Mouse (Mus musculus): ENCODE results near the gene Sp1. TPM values are rescaled to one million over a fixed set of nuclear protein-coding genes. Genes with fewer than 3 reads are reported as not detected.

Sp1 gene
- 10 to 100 TPM; 23.1 to 26.4 TPM for total RNA-seq (2021)

- DNase-seq (ENCODE audit: extremely low spot score in 1 of 2, low spot score in 2 of 2) = peak; percentile 98 to 100
- intact Hi-C loops (cut with DNase I) = no loop called here
Measured at GRCm38 (mm10) chr15:102405489-102406195, at the start of gene Sp1. TSS of gene Sp1 (plus strand) at chr15:102406143.

- DNase-seq (ENCODE audit: extremely low spot score in 1 of 2, low spot score in 2 of 2) = no peak
- intact Hi-C loops (cut with DNase I) = no loop called here
Measured at GRCm38 (mm10) chr15:102356501-102357325, 49.2 kb upstream of the Sp1 start.

GRCm38 (mm10) chr15:102358126-102358525 is 47.8 kb upstream of the Sp1 start:
- intact Hi-C loops (cut with DNase I) = no loop called here
- DNase-seq (ENCODE audit: extremely low spot score in 1 of 2, low spot score in 2 of 2) = no peak

- no peak for DNase-seq (ENCODE audit: extremely low spot score in 1 of 2, low spot score in 2 of 2)
- intact Hi-C loops (cut with DNase I) = no loop called here
Measured at GRCm38 (mm10) chr15:102358834-102359233, 47.1 kb upstream of the Sp1 start.

GRCm38 (mm10) chr15:102362648-102363047 is 43.3 kb upstream of the Sp1 start:
- peak in 1 of 2 experiments; percentile 73 for DNase-seq (ENCODE audit: extremely low spot score in 1 of 2, low spot score in 2 of 2)
- intact Hi-C loops (cut with DNase I) = no loop called here

- intact Hi-C loops (cut with DNase I) = no loop called here
- no peak for DNase-seq (ENCODE audit: extremely low spot score in 1 of 2, low spot score in 2 of 2)
Measured at GRCm38 (mm10) chr15:102364678-102365077, 41.3 kb upstream of the Sp1 start.

GRCm38 (mm10) chr15:102366238-102366637 is 39.7 kb upstream of the Sp1 start:
- intact Hi-C loops (cut with DNase I) = no loop called here
- no peak for DNase-seq (ENCODE audit: extremely low spot score in 1 of 2, low spot score in 2 of 2)

GRCm38 (mm10) chr15:102366733-102367344 is 39.1 kb upstream of the Sp1 start, which contains the start of gene Sp7:
TSS of gene Sp7 (minus strand) at chr15:102367182.
- intact Hi-C loops (cut with DNase I) = no loop called here
- no peak for DNase-seq (ENCODE audit: extremely low spot score in 1 of 2, low spot score in 2 of 2)

- peak in 1 of 2 experiments; percentile 44 for DNase-seq (ENCODE audit: extremely low spot score in 1 of 2, low spot score in 2 of 2)
- intact Hi-C loops (cut with DNase I) = no loop called here
Measured at GRCm38 (mm10) chr15:102369972-102370371, 36.0 kb upstream of the Sp1 start.

GRCm38 (mm10) chr15:102370727-102371126 is 35.2 kb upstream of the Sp1 start:
- DNase-seq (ENCODE audit: extremely low spot score in 1 of 2, low spot score in 2 of 2) = no peak
- intact Hi-C loops (cut with DNase I) = no loop called here

- intact Hi-C loops (cut with DNase I) = no loop called here
- DNase-seq (ENCODE audit: extremely low spot score in 1 of 2, low spot score in 2 of 2) = peak in 1 of 2 experiments; percentile 66
Measured at GRCm38 (mm10) chr15:102376453-102377162, 29.3 kb upstream of the Sp1 start.

- peak; percentile 45 to 91 for DNase-seq (ENCODE audit: extremely low spot score in 1 of 2, low spot score in 2 of 2)
- intact Hi-C loops (cut with DNase I) = no loop called here
Measured at GRCm38 (mm10) chr15:102377163-102377543, 28.8 kb upstream of the Sp1 start.

GRCm38 (mm10) chr15:102377810-102378262 is 28.1 kb upstream of the Sp1 start:
- intact Hi-C loops (cut with DNase I) = no loop called here
- DNase-seq (ENCODE audit: extremely low spot score in 1 of 2, low spot score in 2 of 2) = peak in 1 of 2 experiments; percentile 86

- DNase-seq (ENCODE audit: extremely low spot score in 1 of 2, low spot score in 2 of 2) = peak; percentile 76 to 85
- intact Hi-C loops (cut with DNase I) = loop anchor here (2.0 to 5.0 kb wide), 2 partner anchors 39 to 61 kb away; no protein-coding TSS in a partner anchor
Measured at GRCm38 (mm10) chr15:102381575-102381974, 24.4 kb upstream of the Sp1 start.

GRCm38 (mm10) chr15:102383671-102384070 is 22.3 kb upstream of the Sp1 start:
- intact Hi-C loops (cut with DNase I) = loop anchor here (5.0 kb wide), 1 partner anchor 59 kb away; no protein-coding TSS in a partner anchor

GRCm38 (mm10) chr15:102386640-102387039 is 19.3 kb upstream of the Sp1 start:
- intact Hi-C loops (cut with DNase I) = no loop called here

More at GRCm38 (mm10) chr15:102383671-102384070, 22.3 kb upstream of the Sp1 start:
- no peak for DNase-seq (ENCODE audit: extremely low spot score in 1 of 2, low spot score in 2 of 2)

GRCm38 (mm10) chr15:102388942-102389341 is 17.0 kb upstream of the Sp1 start:
- intact Hi-C loops (cut with DNase I) = no loop called here
- no peak for DNase-seq (ENCODE audit: extremely low spot score in 1 of 2, low spot score in 2 of 2)

More at GRCm38 (mm10) chr15:102386640-102387039, 19.3 kb upstream of the Sp1 start:
- DNase-seq (ENCODE audit: extremely low spot score in 1 of 2, low spot score in 2 of 2) = no peak

GRCm38 (mm10) chr15:102392520-102392919 is 13.4 kb upstream of the Sp1 start:
- intact Hi-C loops (cut with DNase I) = no loop called here

GRCm38 (mm10) chr15:102393584-102394014 is 12.3 kb upstream of the Sp1 start:
- no peak for DNase-seq (ENCODE audit: extremely low spot score in 1 of 2, low spot score in 2 of 2)
- intact Hi-C loops (cut with DNase I) = no loop called here

More at GRCm38 (mm10) chr15:102392520-102392919, 13.4 kb upstream of the Sp1 start:
- no peak for DNase-seq (ENCODE audit: extremely low spot score in 1 of 2, low spot score in 2 of 2)

Data from left cerebral cortex, postnatal 10 days (tissue).